Mouse (Mus musculus) right cerebral cortex, postnatal 10 days (tissue): ENCODE measurements around the gene Pias1.
"Not testable (repeated sequence)": the region's sequence is repeated elsewhere in the genome, so short reads cannot be mapped to it uniquely, and the experiment has no call there.

Source experiments
- DNase-seq, 2 experiments: peaks; one replicate each; pipeline ENCODE4 v3.0.0; 2021; ENCODE audit warnings: low spot score in 2 of 2

The Pias1 gene

GRCm38 (mm10) chr9:62940966-62941365 lies 46.8 kb downstream of the Pias1 start:
- DNase-seq, result no peak

- DNase-seq, result no peak
These were observed 51.9 kb downstream of the Pias1 start for GRCm38 (mm10) chr9:62935854-62936253.

GRCm38 (mm10) chr9:62934700-62935400 lies 52.9 kb downstream of the Pias1 start:
- no peak for DNase-seq

- no peak for DNase-seq
These were observed 55.0 kb downstream of the Pias1 start for GRCm38 (mm10) chr9:62932575-62933339.

GRCm38 (mm10) chr9:62924886-62925610 lies 62.7 kb downstream of the Pias1 start:
- peak in 1 of 2 experiments; percentile 50 for DNase-seq

- DNase-seq, result no peak
These were observed 66.8 kb downstream of the Pias1 start for GRCm38 (mm10) chr9:62920877-62921276.

- no peak for DNase-seq
These were observed 70.7 kb downstream of the Pias1 start for GRCm38 (mm10) chr9:62917059-62917458.

GRCm38 (mm10) chr9:62913390-62914069 lies 74.2 kb downstream of the Pias1 start:
- DNase-seq, result no peak

GRCm38 (mm10) chr9:62905039-62905438 lies 82.7 kb downstream of the Pias1 start:
- DNase-seq, result no peak

GRCm38 (mm10) chr9:62903841-62904240 lies 83.9 kb downstream of the Pias1 start:
- DNase-seq, result no peak

- no peak for DNase-seq
These were observed 86.0 kb downstream of the Pias1 start for GRCm38 (mm10) chr9:62901736-62902135.

GRCm38 (mm10) chr9:62894486-62894885 lies 93.2 kb downstream of the Pias1 start:
- peak in 1 of 2 experiments; percentile 36 for DNase-seq

GRCm38 (mm10) chr9:62881871-62882270 lies 105.9 kb downstream of the Pias1 start:
- DNase-seq, result no peak

- DNase-seq, result no peak
These were observed 109.9 kb downstream of the Pias1 start for GRCm38 (mm10) chr9:62877825-62878224.

GRCm38 (mm10) chr9:62876966-62877616 lies 110.6 kb downstream of the Pias1 start:
- no peak for DNase-seq

- DNase-seq, result no peak
These were observed 117.0 kb downstream of the Pias1 start for GRCm38 (mm10) chr9:62870728-62871127.

- DNase-seq, result not testable (repeated sequence)
These were observed 118.5 kb downstream of the Pias1 start for GRCm38 (mm10) chr9:62869236-62869635.

GRCm38 (mm10) chr9:62860866-62861265 lies 126.9 kb downstream of the Pias1 start:
- no peak for DNase-seq

GRCm38 (mm10) chr9:62860102-62860501 lies 127.6 kb downstream of the Pias1 start:
- not testable (repeated sequence) for DNase-seq

GRCm38 (mm10) chr9:62858266-62859019 lies 129.3 kb downstream of the Pias1 start:
- DNase-seq, result no peak
